Mouse (Mus musculus) megakaryocyte-erythroid progenitor cell, adult 5-6 weeks (primary cell): ENCODE measurements around the gene Nipsnap2. TPM values are rescaled to one million over a fixed set of nuclear protein-coding genes. Genes with fewer than 3 reads are reported as not detected.
A peak's percentile ranks its signal among the peaks of the same experiment; 100 is the strongest.
"Not testable (repeated sequence)": the region's sequence is repeated elsewhere in the genome, so short reads cannot be mapped to it uniquely, and the experiment has no call there.

ENCODE experiments used
- ATAC-seq: replicated peaks from 2 replicates; pipeline ENCODE4 v1.8.0; 2016; ENCODE audit warnings: mild to moderate bottlenecking, inconsistent platforms; ENCODE audit not compliant: severe bottlenecking, poor library complexity, low FRiP score, low TSS enrichment
- total RNA-seq, 2 experiments: library from RNA; stranded (forward) in 1 of 2; stranded (reverse) in 1 of 2; fragments of 200-1000, 215-1000 nt in 1 of 2; fragments of >200 nt in 1 of 2; fragmentation: Nextera tagmentation in 1 of 2; gene quantifications; 2 replicates each; pipeline ENCODE4 v1.2.3; 2014 to 2017

Gene Nipsnap2
- total RNA-seq (2014; fragmentation: Nextera tagmentation) (32.1 and 32.8 TPM in 2 replicates), total RNA-seq (2017) (23.8 and 41.1 TPM in 2 replicates)

DNA sequence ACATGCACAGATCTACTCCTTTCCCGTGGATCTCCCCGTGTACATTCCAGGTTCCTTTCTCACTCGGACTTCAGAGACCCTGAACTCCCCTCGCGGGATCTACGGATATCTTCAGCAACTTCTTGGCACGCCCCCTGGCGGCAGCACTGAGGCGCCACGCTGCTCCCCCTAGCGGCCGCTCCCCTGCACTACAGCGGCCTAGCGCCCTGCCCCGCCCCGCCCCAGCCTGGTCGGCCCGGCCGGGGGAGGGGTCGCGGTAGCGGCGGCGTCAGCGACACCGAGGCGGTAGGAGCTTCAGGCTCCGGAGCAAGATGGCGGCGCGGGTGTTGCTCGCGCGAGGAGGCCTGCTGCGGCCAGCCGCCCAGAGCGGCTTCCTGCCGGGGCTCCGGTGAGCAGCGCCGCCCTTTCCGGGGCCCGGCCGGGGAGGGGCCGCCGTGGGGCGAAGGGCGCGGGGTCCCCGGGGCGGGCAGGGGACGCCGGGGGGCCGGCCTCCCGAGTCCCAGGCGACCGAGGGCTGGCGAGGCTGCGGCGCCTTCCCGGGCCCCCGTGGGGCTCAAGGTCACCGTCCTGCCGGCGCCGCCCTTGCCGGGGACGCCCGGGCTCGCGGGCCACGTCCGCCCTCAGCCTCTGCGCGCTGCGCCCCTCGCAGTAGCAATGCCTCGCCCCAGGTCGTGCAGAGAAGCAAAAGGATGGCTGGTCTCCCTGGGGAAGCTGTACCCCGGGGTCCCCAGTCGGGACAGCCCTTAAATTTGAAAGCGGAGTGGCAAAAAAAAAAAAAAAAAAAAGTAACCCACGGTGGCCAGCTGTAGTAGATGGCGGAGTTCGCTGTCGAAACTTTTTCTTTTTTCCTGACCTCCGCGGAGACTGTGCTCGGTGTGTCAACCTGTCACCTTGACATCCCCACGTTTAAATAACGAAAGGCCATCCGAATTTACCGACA lies at the start of gene Nipsnap2:
TSS of gene Nipsnap2 (plus strand) at position 230 of the 940 bp plus-strand sequence.
- ATAC-seq = peak; percentile 61

DNA sequence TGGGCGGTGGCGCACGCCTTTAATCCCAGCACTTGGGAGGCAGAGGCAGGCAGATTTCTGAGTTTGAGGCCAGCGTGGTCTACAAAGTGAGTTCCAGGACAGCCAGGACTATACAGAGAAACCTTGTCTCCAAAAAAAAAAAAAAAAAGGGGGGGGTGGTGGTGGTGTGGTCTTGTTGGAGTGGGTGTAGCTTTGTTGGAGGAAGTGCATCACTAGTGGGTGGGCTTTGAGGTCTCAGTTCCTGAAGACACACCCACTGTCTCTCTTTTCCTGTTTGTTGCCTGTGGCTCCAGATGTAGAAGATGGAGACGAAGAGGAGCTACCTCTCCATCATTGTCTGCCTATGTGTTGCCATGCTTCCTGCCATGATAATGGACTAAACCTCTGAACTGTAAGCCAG lies 39.7 kb upstream of the Nipsnap2 start:
- not testable (repeated sequence) for ATAC-seq

DNA sequence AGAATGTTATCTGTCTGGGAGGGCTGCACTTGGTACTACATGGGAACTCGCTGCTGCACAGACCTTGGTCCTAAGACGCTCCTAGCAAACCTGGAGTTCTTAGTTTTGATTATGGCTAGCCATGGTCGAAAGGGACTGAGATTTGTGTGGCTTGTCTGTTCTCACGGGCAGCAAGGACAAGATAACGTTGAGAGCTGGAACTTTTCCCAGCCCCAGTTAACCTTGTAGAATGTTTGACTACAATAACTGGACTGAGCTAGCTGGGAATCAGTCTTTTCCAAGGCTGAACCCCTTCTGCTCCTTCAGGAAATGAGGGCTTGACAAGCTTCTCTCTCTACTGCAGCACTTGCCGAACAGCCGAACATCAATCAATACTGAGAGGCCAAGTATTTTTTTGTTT lies 37.2 kb upstream of the Nipsnap2 start:
- no peak for ATAC-seq

DNA sequence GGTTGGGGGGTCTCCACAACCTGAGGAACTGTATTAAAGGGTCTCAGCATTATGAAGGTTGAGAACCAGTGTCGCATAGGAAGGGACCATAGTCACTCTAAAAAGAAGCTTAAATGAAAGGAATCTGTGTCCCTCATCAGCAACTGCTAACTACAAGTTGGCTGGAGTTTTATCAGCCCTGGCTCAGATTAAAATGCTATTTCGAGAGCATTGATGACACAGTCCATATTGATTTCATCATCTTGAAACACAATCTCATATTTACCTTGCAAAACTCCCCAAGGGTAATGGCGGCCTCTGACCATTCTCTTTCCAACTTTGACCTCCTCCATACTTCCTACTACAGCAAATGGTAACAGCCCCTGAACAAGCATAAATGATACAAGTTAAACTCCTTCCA lies 34.3 kb upstream of the Nipsnap2 start:
- ATAC-seq = no peak

DNA sequence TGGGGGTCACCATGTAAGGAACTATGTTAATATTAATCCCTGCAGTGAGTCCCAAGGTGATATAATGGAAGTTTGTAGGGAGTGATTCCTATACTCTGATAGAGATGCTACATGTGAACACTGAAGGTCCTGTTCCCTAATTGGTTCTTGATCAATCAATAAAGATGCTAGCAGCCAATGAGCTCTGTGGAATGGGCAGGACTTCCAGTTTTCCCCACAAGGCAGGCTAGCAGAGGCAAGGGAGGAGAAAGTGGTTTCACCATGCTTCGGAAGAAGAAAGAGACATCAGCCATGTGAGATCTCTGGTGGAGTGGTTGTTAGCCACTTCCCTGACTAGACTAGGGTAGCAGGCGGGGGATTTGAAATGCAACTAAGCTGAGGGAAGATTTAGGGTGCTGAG lies 24.4 kb upstream of the Nipsnap2 start:
- ATAC-seq = no peak

DNA sequence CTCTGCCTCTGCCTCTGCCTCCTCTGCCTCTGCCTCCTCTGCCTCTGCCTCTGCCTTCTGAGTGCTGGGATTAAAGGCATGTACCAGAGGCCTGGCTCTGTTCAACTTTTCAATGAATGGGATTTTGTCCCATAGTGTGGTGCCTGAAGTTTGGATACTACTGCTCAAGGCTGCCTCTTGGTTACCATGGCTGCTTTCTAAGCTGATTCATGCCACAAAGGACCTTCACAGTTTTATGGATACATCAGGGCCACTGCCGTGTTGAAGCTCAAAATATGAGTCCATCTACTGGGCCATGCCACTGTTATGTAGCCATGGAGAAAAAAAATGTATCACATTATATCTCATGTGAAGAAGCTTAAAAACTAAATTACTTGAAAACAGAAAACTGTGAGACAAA lies 23.2 kb upstream of the Nipsnap2 start:
- ATAC-seq = no peak

DNA sequence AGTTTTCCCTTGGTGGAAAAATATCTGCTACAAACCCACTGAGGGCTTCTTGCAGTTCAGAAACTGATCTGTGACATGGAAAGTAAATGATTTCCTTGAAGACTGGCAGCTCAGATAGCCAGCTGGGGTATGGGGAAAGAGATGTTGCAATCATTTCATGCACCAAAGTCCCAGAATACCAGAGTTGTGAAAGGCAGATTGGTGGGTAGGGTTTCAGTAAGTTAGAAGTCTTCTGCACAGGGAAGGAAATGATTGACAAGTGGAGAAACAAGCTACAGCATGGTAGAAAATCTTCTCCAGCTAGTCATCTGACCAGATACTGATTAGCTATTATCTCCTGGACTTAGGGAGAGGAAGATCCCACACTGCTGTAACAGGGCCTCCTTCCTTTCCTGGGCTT lies 21.5 kb upstream of the Nipsnap2 start:
- no peak for ATAC-seq

DNA sequence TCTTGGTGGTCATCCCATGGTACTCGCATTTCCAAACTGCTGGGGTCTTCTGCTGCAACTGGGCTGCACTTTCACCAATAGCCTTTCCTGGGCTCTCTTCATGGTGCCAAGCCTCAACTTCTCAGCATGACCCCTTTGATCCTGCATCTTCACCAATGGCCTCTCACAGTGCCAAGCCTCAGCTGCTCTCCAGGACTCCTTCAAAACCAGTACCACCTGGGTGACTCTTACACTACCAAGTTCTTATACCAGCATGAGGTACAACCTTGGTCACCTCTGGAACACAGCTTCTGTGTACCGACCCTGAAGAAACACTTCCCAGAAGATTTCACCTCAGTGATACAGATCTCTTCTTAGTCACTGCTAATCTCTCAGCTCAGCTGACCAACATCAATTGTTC lies 16.5 kb upstream of the Nipsnap2 start, which contains the start of gene Sept14:
TSS of gene Sept14 (minus strand) at position 101 of the 400 bp plus-strand sequence.
- no peak for ATAC-seq

DNA sequence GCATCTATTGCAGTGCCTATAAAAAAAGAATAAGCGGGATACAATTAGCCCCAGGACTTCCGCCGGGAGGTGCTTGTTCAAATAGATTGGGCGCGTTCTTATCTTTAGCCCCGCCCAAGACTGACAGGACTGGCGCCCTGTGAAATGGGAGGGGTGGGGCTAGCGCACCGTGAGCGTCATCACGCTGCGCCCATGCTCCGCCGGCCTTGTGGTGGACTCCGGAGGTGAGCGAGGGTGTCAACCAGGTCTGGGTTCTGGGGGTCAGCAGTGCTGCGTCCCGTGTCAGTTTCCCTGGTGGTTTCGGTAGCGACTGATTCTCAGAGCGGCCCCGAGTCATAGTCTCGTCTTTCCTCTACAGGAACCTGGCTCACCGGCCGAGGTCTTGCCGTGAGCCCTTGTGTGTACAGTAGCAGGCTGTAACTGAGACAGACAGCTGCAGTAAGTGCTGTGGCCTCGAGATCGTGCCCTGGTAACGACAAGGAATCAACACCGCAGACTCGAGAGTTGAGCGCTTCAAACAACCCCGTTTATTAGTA lies 9.5 kb upstream of the Nipsnap2 start, which contains the start of gene Mrps17:
TSS of gene Mrps17 (plus strand) at position 172 of the 536 bp plus-strand sequence.
- peak; percentile 98 for ATAC-seq

DNA sequence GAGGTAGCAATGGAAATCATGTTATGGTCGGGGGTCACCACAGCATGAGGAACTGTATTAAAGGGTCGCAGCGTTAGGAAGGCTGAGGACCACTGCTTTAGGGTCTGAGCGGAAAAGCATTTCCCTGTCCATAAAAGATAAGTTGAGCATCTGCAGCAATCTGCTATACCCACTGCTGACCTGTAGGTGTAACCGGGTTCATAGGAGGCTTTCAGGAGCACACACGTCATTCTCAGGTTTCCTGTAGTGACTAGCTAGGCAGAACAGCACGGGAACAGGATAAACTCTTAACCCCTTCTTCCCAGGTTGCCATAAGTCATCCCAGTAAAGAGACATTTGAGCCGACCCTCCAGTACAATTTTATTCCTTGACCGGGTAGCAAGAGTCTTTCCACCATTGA lies 7.8 kb upstream of the Nipsnap2 start:
- ATAC-seq = 0 out of 2 replicates have a peak, but pooled peaks have one; percentile 44

DNA sequence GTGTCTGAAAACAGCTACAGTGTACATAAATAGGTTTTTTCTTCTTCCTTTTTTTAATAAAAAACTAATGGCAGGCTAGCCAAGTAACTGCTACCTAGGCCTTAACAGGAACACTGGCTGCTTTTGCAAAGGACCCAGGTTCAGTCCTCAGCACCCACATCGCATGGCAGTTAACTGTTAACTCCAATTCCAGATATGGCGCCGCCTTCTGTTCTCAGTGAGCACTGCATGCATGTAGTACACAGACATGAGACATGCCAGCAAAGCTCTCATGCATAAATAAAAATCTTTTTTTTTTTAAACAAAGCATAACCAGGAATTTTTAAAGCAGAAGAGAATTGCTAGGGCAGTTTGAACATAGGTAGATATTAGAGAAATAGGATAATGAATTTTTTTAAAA lies 4.7 kb upstream of the Nipsnap2 start:
- ATAC-seq = no peak

DNA sequence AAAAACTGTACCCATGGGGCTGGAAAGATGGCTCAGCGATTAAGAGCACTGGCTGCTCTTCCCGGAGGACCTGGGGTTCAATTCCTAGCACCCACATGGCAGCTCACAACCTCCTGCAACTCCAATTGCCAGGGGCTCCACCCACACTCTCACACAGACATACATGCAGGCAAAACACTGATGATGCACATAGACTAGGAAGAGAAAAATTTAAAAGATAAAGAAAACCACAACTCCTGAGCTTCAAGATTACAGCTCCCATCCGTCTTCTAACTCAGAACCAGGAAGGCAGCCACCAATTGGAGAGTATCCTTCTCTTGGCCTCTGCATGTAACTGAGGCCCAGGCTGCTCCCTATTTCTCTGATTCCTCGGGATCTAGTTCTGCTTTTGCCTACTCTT lies 595 bp upstream of the Nipsnap2 start:
- peak; percentile 82 for ATAC-seq

DNA sequence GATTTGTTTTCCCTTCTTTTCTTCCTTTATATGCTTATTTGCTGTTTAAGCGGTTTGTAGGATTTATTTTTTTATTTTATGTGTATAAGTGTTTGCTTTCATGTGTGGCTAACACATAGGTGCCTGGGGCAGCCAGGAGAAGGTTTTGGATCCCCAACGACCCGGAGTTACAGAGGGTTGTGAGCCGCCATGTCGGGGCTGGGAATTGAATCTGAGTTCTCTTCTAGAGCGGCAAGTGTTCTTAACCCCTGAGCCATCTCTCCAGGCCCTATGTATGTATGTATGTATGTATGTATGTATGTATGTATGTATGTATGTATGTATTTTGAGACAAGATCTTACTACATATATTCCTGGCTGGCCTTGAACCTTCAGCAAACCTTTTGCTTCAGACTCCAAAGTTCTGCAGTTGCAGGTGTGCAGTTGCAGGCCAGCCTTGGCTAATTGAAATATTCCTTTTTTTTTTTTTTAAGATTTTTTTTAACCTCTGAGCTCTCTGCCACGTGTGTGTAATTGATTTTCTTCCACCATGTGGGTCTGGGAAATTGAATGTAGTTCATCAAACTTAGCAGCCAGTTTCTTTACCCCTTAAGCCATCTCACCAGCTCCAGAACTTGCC lies 1.0 kb downstream of the Nipsnap2 start:
- ATAC-seq = no peak

DNA sequence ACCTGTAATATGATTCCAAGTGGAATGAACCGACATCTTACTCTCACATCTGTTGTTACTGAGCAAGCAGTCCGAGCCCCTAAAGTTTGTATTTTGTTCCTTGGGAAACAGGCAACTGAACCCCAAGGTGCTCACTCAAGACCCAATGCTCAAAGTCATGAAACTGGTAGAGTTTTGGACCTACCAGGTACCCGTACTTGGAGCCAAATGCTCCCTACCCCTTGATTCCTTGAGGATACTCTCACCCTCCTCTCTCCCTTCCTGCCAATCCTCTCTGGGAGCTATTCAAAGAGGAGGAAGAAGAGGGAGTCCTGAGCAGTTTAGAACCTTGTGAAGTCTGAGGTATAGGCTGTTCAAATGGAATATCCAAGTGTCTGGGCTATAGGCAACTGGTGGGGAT lies 1.9 kb downstream of the Nipsnap2 start:
- no peak for ATAC-seq

DNA sequence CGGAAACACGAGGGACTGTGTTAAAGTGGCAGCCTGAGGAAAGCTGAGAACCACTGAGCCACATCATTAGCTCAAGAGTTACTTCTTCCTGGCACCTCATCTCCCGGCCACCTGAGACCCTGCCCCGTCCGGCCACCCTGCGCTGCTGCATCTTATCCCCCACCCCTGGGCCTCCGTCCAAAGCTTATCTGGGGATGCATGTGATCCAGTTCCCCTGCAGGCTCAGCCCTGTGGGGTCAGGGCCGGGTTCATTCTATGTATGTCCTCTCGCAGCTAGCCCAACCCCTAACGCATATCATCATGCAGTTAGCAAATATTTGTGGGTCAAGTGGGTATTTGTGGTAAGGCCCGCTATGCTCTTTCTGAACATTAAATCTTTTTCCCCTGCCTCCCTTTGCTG lies 4.4 kb downstream of the Nipsnap2 start:
- peak; percentile 29 for ATAC-seq

DNA sequence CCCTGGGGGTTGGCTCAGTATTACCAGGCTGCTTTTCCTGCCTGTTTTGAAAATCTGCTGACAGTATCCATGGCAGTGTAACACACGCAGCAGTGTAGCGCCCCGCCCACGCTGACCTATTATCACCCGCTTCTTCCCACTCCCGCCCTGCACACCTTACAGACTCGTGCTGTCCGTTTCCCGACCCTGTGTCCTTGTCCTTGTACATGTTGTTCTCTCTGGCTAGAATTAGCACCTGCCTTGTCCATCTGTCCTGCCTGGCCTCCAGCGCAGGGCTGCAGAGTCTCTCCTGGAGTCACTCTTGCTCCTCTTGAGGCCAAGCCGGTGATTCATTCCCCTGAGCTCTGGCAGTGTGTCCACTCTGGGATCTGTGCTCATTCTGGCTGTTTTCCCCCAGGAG lies 5.5 kb downstream of the Nipsnap2 start:
- ATAC-seq = peak; percentile 63

DNA sequence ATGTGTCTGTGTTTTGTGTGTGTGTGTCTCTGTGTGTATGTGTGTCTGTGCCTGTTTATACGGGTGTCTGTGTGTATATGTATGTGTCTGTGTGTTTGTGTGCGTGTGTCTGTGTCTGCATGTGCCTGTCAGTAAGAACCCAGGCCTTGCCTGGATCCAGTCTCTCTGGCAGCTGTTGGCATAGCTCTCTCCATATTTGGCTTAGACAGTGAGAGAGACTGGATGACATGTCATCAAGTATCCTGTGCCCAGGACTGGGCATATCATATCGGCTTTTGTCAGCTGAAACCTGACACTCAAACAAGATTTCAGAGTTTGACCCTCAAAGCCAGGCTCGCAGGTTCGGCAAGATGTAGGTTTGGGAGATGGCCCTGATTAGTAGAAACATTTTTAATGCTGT lies 6.2 kb downstream of the Nipsnap2 start:
- ATAC-seq = no peak

DNA sequence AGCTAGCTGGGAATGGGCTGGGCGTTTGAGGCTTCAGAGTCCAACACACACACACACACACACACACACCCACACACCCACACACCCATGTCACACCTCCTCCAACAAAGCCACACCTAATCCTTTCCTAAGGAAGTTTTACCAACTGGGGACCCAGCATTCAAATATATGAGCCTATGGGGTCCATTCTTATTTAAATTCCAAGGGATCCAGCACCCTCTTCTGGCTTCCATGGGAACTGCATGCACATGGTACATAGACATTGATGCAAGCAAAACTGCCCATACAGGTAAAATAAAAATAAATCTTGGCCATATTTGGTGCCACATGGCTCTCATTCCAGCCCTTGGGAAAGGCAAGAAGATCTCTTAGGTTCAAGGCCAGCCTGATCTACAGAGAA lies 16.1 kb downstream of the Nipsnap2 start:
- 0 out of 2 replicates have a peak, but pooled peaks have one; percentile 44 for ATAC-seq

DNA sequence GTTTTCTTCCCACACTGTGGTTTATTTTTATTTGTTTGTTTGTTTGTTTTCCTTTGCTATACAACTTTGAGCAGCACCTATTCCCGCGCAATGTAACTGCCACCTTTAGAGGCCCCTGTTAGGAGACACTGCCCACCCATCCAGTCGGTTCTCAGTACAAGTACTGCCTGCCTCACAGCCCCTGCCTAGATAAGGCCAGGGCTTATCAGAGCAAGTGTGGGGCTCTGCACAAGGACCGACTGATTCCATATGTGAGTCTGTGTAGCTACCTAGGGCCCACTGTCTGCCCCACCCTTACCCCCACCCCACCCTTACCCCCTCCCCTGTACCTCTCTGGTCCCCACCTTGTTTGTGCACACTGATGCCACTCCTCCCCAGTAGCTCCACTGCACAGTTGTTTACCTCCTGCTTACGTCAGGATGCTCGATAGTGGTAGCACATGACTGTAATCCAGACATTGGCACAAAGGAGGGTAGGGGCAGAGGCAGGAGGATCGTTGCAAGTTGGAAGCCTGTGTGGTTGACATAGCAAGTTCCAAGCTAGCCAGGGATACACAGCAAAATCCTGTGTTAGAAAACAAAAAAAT lies 18.1 kb downstream of the Nipsnap2 start:
- peak; percentile 66 for ATAC-seq

DNA sequence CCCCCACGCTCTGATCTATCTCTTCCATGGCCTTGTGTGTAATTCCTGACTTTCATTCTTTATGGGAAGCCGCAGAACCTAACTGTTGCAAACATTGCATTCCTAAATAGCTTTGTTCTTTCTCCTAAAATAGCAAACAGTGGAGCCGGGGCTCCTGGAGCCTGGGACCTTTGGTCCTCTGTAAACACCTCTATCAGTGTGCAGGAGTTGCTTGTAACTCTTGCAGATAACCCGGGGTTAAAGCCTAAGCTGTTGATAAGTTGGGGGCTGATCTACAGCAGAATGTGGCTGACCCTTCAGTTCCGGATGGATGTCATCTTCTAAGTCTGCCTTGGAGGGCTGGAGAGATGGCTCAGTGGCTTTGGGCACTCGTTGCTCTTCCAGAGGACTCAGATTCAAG lies 19.2 kb downstream of the Nipsnap2 start:
- ATAC-seq = no peak
